Mouse (Mus musculus): ENCODE measurements around the gene Hs3st3b1. TPM values are rescaled to one million over a fixed set of nuclear protein-coding genes. Genes with fewer than 3 reads are reported as not detected.

Gene Hs3st3b1
- polyA plus RNA-seq, 1 experiment from 2014 or later = 4.2 TPM

DNA sequence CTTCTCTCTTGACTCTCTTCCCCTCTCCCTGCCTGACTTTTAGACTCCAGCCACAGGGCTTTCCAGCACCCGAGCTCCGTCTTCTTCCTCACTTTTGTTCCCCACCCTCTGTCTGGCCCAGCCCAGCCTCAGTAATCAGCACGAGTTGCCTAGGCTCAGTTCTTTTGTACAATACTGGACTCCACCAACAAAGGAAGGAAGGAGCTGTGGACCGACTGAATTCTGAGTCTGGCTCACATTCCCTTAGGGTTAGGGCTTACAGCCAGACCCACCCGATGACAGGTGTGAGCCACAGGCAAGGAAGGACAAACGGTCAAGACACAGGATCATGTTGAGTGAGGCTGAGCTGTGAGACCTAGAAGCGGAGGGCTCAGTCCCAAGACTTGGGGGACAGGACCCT, 34.7 kb upstream of the Hs3st3b1 start:
- H3K27ac ChIP-seq (ENCODE audit: low read depth, low read length) = no peak overlapping the region
- no peaks in the 10 kb centered on the region for H3K9me3 ChIP-seq (replicated peaks; ENCODE audit: control insufficient read depth, low read length)
- ATAC-seq (replicated peaks; ENCODE audit: insufficient number of reproducible peaks, low FRiP score, low TSS enrichment) = no peak
- no peak overlapping the region for H3K9ac ChIP-seq (ENCODE audit: low read depth, low read length)
- WGBS (ENCODE audit: insufficient replicate concordance) = 28% methylated on average over 7 of the region's 7 CpGs
- H3K36me3 ChIP-seq (ENCODE audit: control insufficient read depth, insufficient read depth, low read length) = no peaks in the 10 kb centered on the region
- no peak overlapping the region for H3K4me3 ChIP-seq (ENCODE audit: low read depth, low read length)
- H3K4me1 ChIP-seq (ENCODE audit: control insufficient read depth, insufficient read depth, low read length) = peaks cover 7% of the 10 kb centered on the region; the same call in 1 of the 2 replicates
- no peak overlapping the region for H3K4me2 ChIP-seq
- H3K27me3 ChIP-seq (ENCODE audit: control insufficient read depth, insufficient read depth, low read length) = no peaks in the 10 kb centered on the region

DNA sequence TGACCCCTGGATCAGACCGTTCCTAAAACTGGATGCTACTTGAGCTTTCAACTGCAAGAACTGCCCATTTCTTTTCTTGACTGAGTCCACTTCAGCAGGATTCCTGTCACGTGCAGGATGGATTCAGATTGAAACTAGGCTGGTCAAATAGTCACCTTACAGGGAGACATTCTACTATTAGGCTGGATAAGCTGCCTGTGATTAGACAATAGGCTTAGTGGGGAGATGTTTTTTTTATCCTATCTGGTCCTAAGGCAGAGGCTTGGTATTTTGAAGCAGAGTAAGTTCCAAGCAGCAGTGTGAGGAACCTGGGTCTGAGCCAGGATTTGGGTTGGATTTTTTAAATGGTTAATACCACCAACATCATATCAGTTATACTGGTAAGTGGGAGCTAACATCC, 31.8 kb upstream of the Hs3st3b1 start:
- 70% methylated on average over 2 of the region's 2 CpGs for WGBS (ENCODE audit: insufficient replicate concordance)
- no peak overlapping the region for H3K9ac ChIP-seq (ENCODE audit: low read depth, low read length)
- H3K27me3 ChIP-seq (ENCODE audit: control insufficient read depth, insufficient read depth, low read length) = peaks cover 4% of the 10 kb centered on the region; the same call in 1 of the 2 replicates
- H3K9me3 ChIP-seq (replicated peaks; ENCODE audit: control insufficient read depth, low read length) = no peaks in the 10 kb centered on the region
- no peak overlapping the region for H3K4me3 ChIP-seq (ENCODE audit: low read depth, low read length)
- H3K4me1 ChIP-seq (ENCODE audit: control insufficient read depth, insufficient read depth, low read length) = peaks cover 7% of the 10 kb centered on the region; the same call in 1 of the 2 replicates
- no peaks in the 10 kb centered on the region for H3K36me3 ChIP-seq (ENCODE audit: control insufficient read depth, insufficient read depth, low read length)
- ATAC-seq (replicated peaks; ENCODE audit: insufficient number of reproducible peaks, low FRiP score, low TSS enrichment) = no peak
- no peak overlapping the region for H3K27ac ChIP-seq (ENCODE audit: low read depth, low read length)
- H3K4me2 ChIP-seq = no peak overlapping the region

DNA sequence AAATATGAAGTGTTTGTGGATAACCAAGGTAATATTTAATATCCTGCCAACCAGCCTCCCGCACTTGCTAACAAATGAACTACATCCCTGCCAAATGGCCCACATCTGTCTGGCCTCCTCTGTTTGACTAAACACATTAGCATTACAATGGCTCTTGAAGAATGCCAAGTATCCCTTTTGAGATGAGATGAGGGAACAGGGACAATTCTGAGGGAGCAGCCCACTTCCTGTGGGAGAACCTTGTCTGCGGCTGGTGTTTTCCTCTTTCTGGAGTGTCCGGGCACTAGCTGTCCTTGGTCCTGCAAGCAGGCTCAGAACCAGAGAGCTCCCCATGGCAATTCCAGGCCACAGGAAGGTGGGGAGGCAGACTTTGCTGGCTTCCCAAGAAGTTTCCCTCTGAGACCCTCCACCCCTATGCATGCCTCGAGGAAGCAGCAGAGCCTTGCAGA, 30.7 kb upstream of the Hs3st3b1 start:
- H3K9me3 ChIP-seq (replicated peaks; ENCODE audit: control insufficient read depth, low read length) = no peaks in the 10 kb centered on the region
- no peak overlapping the region for H3K27ac ChIP-seq (ENCODE audit: low read depth, low read length)
- H3K9ac ChIP-seq (ENCODE audit: low read depth, low read length) = no peak overlapping the region
- no peaks in the 10 kb centered on the region for H3K36me3 ChIP-seq (ENCODE audit: control insufficient read depth, insufficient read depth, low read length)
- no peak for ATAC-seq (replicated peaks; ENCODE audit: insufficient number of reproducible peaks, low FRiP score, low TSS enrichment)
- H3K4me2 ChIP-seq = peak overlapping the region; percentile 63; the same call in 1 of the 2 replicates
- H3K4me3 ChIP-seq (ENCODE audit: low read depth, low read length) = no peak overlapping the region
- 40% methylated on average over 4 of the region's 4 CpGs for WGBS (ENCODE audit: insufficient replicate concordance)
- H3K4me1 ChIP-seq (ENCODE audit: control insufficient read depth, insufficient read depth, low read length) = peaks cover 7% of the 10 kb centered on the region; the same call in 1 of the 2 replicates
- peaks cover 4% of the 10 kb centered on the region; the same call in 1 of the 2 replicates for H3K27me3 ChIP-seq (ENCODE audit: control insufficient read depth, insufficient read depth, low read length)

DNA sequence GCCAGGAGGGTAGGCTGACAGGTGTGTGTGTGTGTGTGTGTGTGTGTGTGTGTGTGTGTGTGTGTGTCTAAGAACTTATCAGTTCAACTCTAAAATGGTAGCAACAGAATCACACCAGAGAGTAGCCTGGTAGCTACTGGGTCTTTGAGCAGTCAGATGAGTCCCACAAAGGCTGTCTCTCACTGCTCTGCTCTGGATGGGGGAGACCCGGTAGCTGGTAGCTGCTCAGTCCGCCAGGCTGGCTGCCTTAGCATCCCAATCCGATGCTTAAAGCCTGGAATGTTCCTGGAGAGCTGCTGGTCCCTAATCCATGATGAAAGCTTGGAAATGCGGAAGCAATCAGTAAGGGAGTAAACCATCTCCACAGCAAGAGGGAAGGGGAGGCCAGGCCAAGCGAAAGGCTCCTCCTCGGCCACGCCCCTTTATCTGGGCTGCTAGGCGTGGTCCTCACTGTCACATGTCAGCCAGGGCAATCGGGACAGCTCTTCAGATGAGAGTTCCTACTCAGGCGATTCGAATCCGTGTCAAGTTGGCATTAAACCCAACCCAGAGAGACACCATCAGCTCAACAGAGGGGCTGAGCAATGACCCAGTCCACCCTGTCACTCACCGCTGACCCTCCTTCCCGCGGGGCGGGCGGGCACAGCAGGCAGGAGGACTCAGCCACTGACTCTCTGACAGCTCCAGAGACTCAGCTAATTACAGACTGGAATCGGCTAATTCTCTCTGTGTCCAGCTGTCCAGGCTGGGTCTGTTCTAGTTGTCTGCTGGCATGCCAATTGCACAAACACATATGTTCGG, 29.9 kb upstream of the Hs3st3b1 start:
- H3K36me3 ChIP-seq (ENCODE audit: control insufficient read depth, insufficient read depth, low read length) = no peaks in the 10 kb centered on the region
- H3K27ac ChIP-seq (ENCODE audit: low read depth, low read length) = no peak overlapping the region
- peak overlapping the region; percentile 33 for H3K4me3 ChIP-seq (ENCODE audit: low read depth, low read length)
- peak overlapping the region; percentile 63 for H3K4me2 ChIP-seq
- H3K4me1 ChIP-seq (ENCODE audit: control insufficient read depth, insufficient read depth, low read length) = peaks cover 7% of the 10 kb centered on the region; the same call in 1 of the 2 replicates
- 6% methylated on average over 19 of the region's 19 CpGs for WGBS (ENCODE audit: insufficient replicate concordance)
- peak; percentile 72 for ATAC-seq (replicated peaks; ENCODE audit: insufficient number of reproducible peaks, low FRiP score, low TSS enrichment)
- H3K27me3 ChIP-seq (ENCODE audit: control insufficient read depth, insufficient read depth, low read length) = peaks cover 4% of the 10 kb centered on the region; the same call in 1 of the 2 replicates
- no peaks in the 10 kb centered on the region for H3K9me3 ChIP-seq (replicated peaks; ENCODE audit: control insufficient read depth, low read length)
- peak overlapping the region; percentile 43; the same call in 1 of the 2 replicates for H3K9ac ChIP-seq (ENCODE audit: low read depth, low read length)

DNA sequence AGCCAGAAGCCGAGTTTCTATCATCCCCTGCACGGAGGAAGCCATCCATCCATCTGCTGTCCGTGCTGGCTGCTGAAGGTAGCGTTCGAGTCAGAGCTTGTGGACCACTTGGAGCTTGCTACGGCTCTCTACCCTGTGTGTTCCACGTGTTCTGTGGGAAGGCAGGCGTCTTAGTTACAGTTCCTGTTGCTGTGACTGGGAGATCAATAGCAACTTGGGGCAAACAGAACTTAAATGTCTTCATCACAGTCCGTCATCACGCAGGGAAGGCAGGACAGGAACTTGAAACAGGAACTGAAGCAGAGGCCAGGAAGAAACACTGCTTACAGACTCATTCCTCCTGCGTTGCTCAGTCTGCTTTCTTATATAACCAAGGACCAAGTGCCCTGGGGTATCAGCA, 26.3 kb upstream of the Hs3st3b1 start:
- no peak overlapping the region for H3K4me2 ChIP-seq
- no peak overlapping the region for H3K9ac ChIP-seq (ENCODE audit: low read depth, low read length)
- 80% methylated on average over 11 of the region's 11 CpGs for WGBS (ENCODE audit: insufficient replicate concordance)
- H3K27me3 ChIP-seq (ENCODE audit: control insufficient read depth, insufficient read depth, low read length) = peaks cover 4% of the 10 kb centered on the region; the same call in 1 of the 2 replicates
- H3K4me1 ChIP-seq (ENCODE audit: control insufficient read depth, insufficient read depth, low read length) = peaks cover 7% of the 10 kb centered on the region; the same call in 1 of the 2 replicates
- H3K4me3 ChIP-seq (ENCODE audit: low read depth, low read length) = no peak overlapping the region
- no peaks in the 10 kb centered on the region for H3K36me3 ChIP-seq (ENCODE audit: control insufficient read depth, insufficient read depth, low read length)
- no peak overlapping the region for H3K27ac ChIP-seq (ENCODE audit: low read depth, low read length)
- no peak for ATAC-seq (replicated peaks; ENCODE audit: insufficient number of reproducible peaks, low FRiP score, low TSS enrichment)
- no peaks in the 10 kb centered on the region for H3K9me3 ChIP-seq (replicated peaks; ENCODE audit: control insufficient read depth, low read length)

DNA sequence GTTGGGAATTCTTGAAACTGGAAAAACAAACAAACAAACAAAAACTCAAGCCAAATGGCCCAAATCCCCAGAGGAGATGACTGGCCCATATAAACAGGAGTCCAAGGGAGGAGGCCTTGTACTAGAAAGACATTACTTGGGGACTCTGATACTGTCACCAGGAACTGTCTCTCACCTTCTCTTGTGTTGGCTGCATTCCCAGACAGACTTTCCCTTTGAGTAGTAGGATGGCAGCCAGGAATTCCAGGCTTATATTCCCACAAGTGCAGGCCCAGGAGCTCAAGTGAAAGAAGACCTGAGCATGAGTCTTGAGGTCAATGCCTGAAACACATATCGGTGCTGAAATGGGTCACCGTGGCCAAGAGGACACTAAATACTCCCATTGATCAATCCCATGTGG, 24.9 kb upstream of the Hs3st3b1 start:
- Histone ChIP-seq H3K27ac (ENCODE audit: low read depth, low read length) (no peak overlapping the region), H3K36me3 (ENCODE audit: control insufficient read depth, insufficient read depth, low read length) (no peaks in the 10 kb centered on the region), H3K9me3 (replicated peaks; ENCODE audit: control insufficient read depth, low read length) (no peaks in the 10 kb centered on the region), H3K4me2 (no peak overlapping the region), H3K9ac (ENCODE audit: low read depth, low read length) (no peak overlapping the region), H3K4me1 (ENCODE audit: control insufficient read depth, insufficient read depth, low read length) (peaks cover 2% of the 10 kb centered on the region; the same call in 1 of the 2 replicates), H3K4me3 (ENCODE audit: low read depth, low read length) (no peak overlapping the region), H3K27me3 (ENCODE audit: control insufficient read depth, insufficient read depth, low read length) (peaks cover 4% of the 10 kb centered on the region; the same call in 1 of the 2 replicates)
- WGBS (ENCODE audit: insufficient replicate concordance) = 90% methylated on average over 2 of the region's 2 CpGs
- no peak for ATAC-seq (replicated peaks; ENCODE audit: insufficient number of reproducible peaks, low FRiP score, low TSS enrichment)

DNA sequence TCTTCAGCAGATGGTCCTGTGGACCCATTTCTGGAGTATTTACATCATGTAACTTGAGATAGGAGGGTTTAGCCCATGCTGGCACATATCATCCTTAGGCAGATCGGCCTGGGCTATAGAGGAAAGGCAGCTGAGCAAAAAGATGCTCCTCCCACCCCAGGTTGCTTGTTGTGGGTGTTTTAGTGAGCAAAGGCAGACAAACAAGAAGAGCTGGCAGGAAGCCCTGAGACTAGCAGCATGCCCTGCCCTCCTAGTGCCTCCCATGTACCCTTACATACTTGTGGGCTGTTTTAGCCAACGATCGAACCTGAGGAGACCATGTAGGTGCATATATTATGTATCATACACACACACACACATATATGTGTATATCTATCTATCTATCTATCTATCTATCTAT, 21.9 kb upstream of the Hs3st3b1 start:
- H3K9me3 ChIP-seq (replicated peaks; ENCODE audit: control insufficient read depth, low read length) = no peaks in the 10 kb centered on the region
- no peak overlapping the region for H3K4me3 ChIP-seq (ENCODE audit: low read depth, low read length)
- H3K4me1 ChIP-seq (ENCODE audit: control insufficient read depth, insufficient read depth, low read length) = no peaks in the 10 kb centered on the region
- H3K4me2 ChIP-seq = no peak overlapping the region
- no peak for ATAC-seq (replicated peaks; ENCODE audit: insufficient number of reproducible peaks, low FRiP score, low TSS enrichment)
- 91% methylated on average over 3 of the region's 3 CpGs for WGBS (ENCODE audit: insufficient replicate concordance)
- H3K27me3 ChIP-seq (ENCODE audit: control insufficient read depth, insufficient read depth, low read length) = no peaks in the 10 kb centered on the region
- H3K27ac ChIP-seq (ENCODE audit: low read depth, low read length) = no peak overlapping the region
- no peaks in the 10 kb centered on the region for H3K36me3 ChIP-seq (ENCODE audit: control insufficient read depth, insufficient read depth, low read length)
- no peak overlapping the region for H3K9ac ChIP-seq (ENCODE audit: low read depth, low read length)

DNA sequence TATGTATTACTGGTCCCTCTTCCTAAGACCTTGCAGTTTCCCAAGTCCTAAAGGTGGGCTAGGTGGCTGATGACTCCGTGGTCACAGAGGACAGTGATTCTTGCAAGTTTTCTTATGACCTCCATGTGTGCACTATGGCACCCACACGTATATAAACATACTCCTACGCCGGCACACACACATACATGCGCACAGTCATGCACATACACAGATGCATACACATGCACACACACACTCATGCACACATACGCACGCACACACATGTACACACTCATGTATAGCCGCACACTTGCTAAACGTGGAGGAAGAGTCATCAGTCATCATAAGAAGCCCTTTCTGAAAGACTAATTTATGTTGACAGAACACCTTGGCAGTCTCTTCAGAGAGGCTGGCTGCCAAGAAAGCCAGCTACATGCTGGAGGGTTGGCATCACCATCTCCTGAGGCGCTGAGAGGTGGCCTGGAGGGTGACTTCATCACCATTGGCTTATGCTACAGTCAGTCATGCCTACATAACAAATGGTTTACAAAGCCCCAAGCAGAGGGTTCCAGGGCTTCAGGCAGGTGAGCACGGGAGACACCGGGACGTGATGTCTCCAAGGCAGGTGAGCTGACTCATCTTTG, 21.3 kb upstream of the Hs3st3b1 start:
- ATAC-seq (replicated peaks; ENCODE audit: insufficient number of reproducible peaks, low FRiP score, low TSS enrichment) = no peak
- no peaks in the 10 kb centered on the region for H3K4me1 ChIP-seq (ENCODE audit: control insufficient read depth, insufficient read depth, low read length)
- no peak overlapping the region for H3K27ac ChIP-seq (ENCODE audit: low read depth, low read length)
- no peak overlapping the region for H3K9ac ChIP-seq (ENCODE audit: low read depth, low read length)
- H3K9me3 ChIP-seq (replicated peaks; ENCODE audit: control insufficient read depth, low read length) = no peaks in the 10 kb centered on the region
- H3K4me2 ChIP-seq = no peak overlapping the region
- no peak overlapping the region for H3K4me3 ChIP-seq (ENCODE audit: low read depth, low read length)
- H3K27me3 ChIP-seq (ENCODE audit: control insufficient read depth, insufficient read depth, low read length) = no peaks in the 10 kb centered on the region
- H3K36me3 ChIP-seq (ENCODE audit: control insufficient read depth, insufficient read depth, low read length) = no peaks in the 10 kb centered on the region
- WGBS (ENCODE audit: insufficient replicate concordance) = 86% methylated on average over 13 of the region's 13 CpGs
